Mouse (Mus musculus) thymus, postnatal 10 days (tissue): ENCODE data around the gene Slx1b.
A peak's percentile ranks its signal among the peaks of the same experiment; 100 is the strongest.
"Not testable (repeated sequence)": the region's sequence is repeated elsewhere in the genome, so short reads cannot be mapped to it uniquely, and the experiment has no call there.

Experiments
- DNase-seq, 2 experiments: peaks; one replicate each; pipeline ENCODE4 v3.0.0; 2021; ENCODE audit warnings: low spot score in 2 of 2

The Slx1b gene

DNA sequence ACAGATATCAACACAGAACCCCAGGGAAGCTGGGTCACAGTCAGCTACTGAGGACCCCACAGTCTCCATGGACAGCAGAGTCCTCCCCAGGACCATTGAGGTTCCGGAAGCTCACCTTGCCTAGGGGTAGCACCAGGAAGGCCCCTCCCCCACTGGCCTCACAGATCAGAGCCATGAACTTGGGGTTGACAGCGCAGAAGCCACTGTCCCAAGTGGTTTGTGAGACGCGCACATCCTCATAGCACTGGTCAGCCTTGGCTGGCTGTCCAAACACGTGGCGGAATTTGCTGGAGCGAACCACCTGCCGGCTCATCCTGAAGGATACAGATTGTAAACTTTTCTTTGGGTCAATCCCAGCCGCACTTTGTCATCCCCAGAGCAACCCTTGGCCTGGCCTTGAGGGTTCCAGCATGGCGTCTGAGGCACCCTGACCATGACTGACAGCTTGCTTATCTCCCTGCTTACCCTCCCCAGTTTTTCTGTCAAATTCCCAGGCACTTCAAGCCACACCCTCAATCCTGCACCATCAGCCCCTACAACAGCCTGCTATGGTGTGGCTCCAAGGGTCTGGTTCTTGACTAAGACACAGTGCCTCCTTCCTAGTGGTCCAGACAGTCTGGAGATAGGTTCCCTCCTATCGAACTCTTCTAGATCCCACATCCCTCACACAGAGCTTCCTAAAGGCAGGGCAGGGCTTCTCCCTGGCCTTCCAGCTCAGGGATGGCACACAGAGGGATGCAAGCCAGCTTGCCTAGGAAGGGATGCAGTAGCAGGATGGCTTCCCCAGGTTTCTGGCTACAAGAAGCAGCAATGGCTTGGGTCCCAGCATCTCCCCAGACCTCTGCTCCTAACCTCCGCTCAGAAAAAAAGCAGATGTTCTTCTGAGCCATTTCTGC, 7.5 kb upstream of the Slx1b start:
- peak; percentile 72 to 74 for DNase-seq

DNA sequence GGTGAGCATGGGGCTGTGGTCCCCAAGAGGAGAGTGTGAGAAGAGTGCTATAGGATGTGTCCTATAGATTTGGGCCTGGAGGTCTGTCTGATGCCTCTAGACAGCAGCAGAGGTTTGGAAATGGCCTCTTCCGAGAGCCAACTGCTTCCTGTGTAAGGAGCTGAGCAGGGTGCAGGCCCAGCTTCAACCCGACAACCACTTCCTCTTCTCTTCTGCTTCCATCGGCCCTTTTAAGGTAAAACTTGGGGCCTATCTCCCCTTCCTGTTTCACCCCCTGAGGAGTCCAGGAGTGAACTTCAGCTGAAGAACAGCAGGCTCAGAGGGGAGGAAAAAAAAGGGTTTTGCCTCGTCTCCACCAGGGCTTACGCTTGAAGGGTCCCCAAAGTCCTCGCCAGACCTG, 6.8 kb upstream of the Slx1b start:
- DNase-seq, result peak; percentile 79 to 80

DNA sequence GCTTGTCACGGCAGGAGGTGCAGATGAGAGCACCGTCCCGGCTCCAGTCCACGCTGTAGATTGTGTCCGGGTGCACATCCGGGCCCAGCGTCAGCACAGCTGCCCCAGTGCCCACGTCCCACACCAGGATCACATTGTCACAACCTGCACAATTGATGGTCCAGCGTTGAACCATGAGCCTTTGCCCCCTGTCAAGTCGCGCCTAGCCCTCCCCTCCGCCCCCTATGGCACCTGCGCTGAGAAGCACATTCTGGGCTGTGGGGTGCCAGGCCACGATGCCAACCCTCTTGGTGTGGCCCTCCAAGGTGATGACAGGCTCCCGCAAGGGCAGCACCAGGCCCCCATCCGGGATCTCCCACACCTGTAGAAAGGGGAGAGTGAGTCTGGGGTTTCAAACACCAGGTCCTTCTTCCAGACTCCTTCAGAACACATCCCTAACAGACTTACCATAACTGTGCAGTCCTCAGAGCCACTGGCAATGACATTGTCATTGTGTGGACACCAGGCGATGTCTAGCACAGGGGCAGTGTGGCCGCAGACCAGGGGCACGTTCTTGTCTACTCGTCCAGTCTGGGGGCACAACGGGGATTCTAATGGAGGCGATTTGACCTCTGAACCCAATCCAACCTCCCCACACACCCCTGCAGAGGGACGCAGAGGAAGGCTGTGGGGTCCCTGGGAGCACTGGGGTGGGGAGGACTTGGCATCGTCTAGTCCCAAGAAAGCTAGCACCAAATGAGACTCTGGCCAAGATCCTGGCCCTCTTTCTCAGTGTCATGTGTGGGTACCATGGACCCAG, 6.2 kb upstream of the Slx1b start:
- peak; percentile 45 to 57 for DNase-seq

DNA sequence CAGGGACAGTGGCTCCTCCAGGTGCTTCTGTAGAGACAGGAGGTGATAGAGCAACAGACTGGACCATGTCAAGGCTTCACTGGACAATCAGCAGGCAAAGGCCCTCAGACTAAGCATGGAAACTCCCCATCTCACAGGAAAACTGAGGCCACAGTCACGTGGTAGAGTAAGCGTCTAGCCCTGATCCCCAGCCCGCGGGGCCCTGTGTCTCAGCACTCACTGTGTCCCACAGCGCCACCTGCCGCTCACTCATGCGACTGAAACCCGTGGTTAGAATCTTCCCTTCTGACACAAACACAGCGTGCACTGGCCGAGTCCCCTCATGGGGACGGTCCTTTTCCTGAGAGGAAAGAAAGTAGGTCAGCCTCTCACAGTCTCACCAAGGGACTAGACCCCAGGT, 5.5 kb upstream of the Slx1b start:
- peak; percentile 92 to 98 for DNase-seq

DNA sequence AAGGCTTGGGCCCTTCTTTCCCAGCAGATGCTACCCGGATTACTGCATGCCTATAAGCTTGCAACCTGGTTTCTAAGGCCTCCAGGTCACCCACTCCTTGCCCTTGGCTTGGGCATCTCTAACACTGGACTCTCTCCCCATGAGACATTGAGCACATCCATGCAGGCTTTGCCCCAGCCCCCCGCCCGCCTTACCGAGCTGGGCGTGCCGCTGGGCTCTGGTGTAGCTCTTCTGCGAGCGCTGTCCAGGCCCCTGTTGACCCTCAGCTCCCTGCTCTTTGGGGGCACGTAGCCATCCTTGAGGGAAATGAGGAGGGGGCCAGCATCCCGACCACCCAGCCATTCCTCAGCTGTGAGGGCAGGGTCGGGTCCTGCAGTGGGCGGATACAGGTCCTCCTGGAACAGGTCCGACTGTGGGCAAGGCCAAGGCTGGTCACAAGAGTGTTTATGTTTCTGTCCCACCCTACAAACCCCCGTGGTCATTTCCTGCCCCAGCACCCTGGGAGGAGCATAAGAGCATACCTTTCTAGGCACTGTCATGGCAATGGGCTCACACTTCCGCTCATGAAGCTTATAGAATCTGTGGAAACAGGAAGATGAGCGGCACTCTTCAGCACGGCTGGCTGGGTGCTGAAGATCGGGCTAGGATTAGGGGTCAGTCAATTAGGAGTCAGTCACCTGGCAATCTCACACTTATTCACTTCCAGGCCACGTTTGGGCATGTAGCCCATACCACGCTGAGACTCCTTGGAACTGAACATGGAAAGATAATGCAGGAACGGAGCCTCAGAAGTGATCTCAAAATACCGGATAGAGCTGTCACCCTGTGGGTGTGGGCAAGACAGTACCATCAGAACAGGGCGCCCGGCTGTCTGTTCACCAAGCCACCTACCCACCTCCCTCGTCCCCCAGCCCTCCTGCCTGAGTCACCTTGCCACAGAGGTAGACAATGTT, 4.8 kb upstream of the Slx1b start:
- peak in 1 of 2 experiments; percentile 16 for DNase-seq

DNA sequence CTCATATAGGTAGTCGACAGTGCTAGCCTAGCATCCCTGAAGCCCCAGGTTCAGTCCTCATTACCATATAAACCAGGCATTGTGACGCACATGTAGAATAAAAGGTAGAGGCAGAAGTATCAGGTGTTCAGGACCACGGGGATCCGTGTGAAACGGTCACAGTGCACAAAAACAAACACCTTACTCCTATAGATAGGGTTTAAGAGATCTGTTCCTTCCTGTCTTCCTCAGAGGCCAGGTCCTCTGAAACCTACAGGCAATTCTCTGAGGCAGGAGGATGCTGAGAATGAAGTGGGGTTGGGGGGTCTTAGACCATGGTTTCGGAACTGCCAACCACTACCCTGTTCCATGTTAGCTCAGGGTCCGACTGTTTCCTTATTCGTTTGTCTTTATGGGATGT, 2.3 kb upstream of the Slx1b start:
- DNase-seq, result no peak

DNA sequence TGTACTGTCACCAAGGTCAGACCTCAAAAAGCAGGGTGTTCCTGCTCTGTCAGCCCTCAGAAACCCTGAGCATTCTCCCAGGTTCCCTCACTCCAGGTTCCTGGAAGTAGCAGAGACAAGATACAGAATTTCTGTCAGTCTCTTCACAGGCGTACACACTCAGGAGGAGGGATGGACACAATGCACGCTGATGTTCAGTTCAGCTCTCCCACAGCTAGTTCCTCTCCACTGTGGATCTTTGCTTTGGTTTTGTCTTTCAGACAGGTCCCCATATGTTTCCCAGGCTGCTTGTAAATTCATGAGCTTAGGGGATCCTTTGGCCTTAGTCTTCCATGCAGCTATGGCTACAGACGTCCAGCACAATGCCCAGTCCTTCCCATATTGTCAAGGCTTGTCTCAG, 1.3 kb upstream of the Slx1b start:
- DNase-seq, result no peak

DNA sequence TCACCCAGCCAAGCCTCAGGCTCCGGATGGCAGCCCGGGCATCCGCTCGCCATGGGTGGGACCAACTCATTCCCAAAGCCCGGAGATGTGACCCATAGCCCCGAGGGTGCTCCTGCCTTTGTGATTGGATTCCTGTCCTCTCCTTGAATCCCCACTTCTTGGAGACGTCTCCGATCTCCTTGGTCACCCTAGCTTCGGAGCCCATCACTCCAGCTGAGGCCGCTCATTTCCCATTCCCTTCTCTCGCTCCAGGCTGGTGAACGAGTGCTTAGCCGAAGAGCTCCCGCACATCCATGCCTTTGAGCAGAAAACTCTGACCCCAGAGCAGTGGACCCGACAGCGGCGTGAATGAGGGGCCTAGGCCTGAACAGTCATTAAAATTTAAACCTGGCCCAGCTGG, 719 bp upstream of the Slx1b start:
- DNase-seq, result no peak

DNA sequence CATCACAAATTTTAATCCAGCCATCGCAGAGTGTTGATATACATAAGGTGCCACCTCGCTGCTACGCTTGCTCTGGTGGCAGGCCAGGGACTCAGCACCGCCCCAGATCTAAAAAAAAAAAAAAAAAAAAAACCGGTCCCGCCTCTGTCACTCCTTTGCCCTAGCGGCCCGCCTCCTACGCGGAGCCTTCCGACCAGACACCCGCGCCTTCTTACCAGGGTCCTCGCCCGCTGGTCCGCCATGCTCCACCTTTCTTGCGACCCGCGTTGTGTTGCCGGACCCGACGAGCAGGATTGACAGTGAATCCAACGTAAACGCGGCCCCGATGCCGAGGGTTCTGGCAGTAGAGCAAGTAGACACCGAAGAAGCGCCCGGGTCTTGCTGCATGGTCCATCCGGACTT, 373 bp downstream of the Slx1b start, which contains the start of gene Bola2:
Gene Bola2 (plus strand): TSS at position 192 of the 402 bp plus-strand sequence.
- peak; percentile 66 to 78 for DNase-seq

DNA sequence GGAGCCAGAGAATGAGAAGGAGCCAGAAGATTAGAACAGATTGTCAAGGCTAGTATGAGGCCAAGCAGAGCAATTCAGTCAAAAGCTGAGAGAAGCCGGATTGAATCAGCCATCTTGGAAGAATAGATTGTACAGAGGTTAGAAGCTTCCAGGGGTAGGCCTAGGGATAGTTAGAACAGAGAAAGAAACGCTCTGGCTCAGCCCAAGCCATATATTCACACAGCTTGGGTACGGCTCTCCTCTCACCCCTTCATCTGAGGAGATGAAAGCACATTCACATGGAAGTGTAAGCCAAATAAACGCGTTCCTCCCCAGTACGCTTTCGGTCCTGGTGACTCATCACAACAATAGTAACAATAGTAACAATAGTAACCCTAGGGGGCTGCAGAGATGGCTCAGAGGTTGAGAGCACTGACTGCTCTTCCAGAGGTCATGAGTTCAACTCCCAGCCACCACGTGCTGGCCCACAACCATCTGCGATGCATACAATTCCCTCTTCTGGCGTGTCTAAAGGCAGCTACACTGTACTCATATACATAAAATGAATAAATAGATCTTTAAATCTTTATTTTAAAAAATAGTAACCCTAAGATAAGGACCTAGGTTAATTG, 1.0 kb downstream of the Slx1b start:
- no peak for DNase-seq

DNA sequence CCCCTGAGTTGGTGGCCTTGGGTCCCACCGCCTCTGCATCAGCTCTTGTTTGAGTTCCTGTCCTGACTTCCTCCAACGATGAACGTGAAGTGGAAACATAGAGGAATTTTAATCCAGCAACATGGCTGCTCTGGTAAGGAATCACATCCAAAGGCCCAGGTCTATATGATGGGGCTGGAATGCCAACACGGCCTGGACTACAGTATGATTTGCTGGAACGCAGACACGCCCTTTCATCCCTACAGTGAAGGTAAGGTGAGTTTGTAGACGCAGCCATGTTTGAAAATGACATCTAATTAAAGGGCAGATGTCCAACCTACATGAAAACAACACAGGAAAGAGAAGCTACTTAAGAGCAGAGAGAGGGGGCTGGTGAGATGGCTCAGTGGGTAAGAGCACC, 1.8 kb downstream of the Slx1b start:
- no peak for DNase-seq

DNA sequence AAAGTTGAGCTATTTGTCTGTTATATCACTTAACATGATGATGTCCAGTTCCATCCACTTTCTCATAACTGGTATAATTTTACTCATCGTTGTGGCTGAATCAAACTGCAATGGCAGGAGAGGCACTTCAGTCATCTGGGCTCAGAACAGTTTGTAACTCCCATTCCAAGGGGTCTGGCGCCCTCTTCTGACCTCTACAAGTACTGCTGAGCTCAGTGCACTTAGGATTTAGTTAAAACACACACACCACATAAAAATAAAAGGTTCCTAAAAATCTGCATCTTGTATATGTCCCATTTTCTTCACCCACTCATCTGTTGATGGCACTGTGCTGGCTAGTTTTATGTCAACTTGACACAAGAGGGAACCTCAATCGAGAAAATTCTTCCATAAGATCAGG, 2.3 kb downstream of the Slx1b start:
- DNase-seq, result peak; percentile 76 to 90

DNA sequence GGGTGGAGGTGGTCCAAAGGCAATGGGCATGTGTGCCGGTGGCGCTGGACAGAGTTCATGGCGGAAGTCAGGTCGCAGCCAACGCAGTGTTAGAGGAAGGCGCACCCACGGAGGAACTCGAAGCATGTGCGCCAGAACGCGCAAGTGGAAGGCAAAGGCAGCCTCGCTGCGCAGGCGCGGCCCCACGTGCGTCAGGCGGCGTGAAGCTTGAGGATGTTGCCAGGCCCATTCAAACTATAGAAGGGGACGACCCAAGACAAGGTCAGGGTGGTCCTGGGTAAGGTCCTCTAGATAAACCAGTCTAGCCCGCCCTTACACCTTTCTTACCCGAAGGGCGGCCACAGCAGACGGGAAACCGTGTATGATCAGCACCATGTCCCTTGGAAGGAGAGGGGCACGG, 3.2 kb downstream of the Slx1b start:
- DNase-seq, result no peak

DNA sequence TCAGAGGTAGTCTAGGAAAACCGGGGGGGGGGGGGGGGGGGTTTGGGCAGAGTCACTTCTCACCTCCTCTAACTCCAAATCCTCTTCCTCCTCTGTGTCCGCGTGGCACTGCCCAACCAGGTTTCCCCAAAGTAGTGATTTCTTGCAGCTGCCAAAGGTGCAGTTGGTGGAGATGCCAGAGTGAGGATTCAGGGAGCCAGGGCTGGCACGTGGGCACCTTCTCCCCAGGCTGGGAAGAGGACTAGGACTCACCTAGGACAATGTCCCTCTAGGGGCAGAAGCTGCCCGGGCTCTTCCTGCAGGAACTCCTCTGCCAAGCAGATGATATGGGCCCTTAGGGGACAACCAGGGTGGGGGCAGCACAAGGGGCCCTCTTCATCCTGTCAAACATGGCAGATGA, 3.9 kb downstream of the Slx1b start:
- DNase-seq, result no peak

DNA sequence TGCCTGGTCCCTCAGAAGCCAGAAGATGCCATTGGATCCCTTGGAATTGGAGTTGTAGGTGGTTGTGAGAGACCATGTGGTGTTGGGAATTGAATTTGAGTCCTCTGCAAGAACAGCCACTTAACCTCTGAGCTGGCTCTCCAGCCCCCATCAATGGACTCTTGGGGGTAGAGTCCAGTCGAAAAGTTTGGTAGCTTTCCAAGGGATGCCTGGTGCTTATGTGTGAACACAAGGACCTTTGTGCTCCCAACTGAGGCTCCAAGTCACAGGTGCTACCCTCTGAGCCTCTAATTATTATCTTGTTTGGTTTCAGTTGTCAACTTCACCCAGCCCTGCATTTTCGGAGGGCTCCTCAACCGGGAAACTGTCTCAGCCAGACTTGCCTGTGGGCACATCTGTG, 4.8 kb downstream of the Slx1b start:
- no peak for DNase-seq

DNA sequence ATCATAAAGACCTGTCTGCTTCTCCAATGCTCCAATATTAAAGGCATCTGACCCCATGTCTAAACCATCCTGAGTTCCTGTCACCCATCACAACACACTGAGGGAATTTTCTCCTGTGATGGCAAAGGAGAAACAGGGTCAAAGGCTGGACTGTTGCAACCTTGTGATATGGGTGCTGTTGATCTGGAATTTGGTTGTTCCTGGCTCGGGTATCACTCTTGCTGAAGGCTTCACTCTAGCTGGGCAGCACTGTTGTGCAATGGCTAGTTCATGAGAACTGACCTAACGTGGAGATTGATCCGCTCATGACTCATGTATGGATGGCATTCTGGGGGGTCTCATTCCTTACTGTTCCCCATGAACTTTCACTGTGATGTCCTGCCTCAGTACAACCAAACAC, 6.6 kb downstream of the Slx1b start:
- DNase-seq, result no peak

DNA sequence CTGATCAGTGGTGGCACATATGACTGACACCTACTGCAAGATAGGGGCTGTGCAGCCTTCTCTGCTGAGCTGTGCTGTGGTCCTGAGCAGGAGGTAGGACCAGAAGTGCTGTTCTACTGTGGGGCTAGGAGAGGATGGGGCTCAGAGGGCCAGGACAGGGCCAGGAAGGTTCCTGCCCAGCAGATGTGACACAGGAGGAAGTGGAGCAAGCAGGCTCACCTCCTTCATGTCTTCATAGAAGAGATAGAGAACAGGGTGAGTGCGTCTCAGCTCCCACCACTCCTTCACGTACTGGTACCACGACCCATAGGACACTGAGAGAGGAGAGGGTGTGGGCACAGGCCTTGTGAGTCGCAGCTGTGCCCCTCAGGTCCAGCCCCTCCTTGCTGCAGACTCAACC, 7.4 kb downstream of the Slx1b start:
- not testable (repeated sequence) for DNase-seq

DNA sequence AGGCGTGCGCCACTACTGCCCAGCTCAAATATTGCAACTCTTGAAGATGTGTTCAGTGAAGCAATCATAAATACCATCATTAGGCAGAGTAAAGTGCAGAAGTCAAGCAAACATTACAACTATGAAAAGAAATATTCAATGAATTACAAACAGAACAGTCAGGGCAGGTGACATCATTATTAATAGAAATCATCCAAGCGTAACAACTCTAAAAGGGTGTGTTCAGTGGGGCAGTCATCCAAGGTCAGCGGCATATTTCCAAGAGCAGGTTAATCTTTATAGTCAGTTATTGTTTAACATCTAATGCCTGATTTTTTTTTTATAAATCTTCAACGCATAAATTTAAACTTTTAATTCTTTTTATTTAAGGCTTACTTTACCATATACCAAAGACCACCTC, 14.4 kb downstream of the Slx1b start:
- DNase-seq, result no peak

DNA sequence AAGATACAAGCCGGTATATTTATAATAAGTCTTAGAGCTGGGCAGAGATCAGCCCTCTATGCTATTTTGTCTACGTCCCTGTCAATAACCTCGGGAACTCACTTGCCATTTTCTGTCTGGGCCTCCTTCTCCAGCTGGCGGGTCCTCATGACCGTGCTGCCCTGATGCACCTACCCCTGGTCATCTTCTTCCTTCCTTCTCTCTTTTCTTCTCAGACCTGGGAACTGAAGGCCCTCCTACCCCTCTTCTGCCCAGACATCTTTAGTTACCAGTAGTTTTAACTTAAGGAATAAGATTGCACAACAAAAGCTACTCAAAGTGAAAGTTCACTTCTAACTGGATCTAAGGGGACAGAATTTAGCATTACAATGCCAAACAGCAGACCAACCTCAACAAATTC, 15.9 kb downstream of the Slx1b start:
- DNase-seq, result no peak

DNA sequence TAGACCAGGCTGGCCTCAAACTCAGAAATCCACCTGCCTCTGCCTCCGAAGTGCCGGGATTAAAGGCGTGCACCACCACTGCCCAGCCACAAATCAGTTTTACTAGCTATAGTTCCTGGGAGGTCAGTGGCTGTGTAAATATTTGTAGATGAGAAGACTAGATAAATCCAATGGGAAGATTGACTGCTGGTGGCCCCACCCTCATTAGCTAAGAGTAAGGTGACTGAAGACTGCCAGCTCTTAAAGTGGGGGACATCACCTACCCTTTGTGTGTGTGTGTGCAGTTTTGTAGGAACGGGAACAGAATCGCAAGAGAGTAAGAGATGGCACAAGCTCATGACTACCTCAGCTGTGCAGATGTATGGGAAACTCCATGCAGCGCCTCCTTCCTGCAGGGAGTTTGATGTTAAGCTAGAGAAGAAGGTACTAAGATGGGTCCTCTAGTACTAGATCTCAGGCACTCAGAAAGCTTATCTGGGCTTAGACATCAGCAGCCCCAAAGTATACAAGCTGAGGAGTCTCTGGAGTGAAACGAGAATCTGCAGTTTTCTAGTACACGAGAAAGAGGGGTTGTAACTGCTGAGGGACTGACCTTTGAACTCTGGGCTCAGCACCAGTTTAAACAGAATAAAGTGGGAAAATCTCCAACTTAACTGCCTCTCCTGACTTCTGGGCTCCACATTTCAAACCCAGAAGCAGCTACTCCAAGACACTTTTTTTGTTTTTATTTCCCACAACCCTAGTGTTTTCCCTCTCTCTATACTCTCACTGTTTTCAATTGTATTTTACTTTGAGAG, 16.8 kb downstream of the Slx1b start:
- DNase-seq, result no peak
